7 mouse cellular contexts compared by ENCODE assay signal in the genomic region with DNA sequence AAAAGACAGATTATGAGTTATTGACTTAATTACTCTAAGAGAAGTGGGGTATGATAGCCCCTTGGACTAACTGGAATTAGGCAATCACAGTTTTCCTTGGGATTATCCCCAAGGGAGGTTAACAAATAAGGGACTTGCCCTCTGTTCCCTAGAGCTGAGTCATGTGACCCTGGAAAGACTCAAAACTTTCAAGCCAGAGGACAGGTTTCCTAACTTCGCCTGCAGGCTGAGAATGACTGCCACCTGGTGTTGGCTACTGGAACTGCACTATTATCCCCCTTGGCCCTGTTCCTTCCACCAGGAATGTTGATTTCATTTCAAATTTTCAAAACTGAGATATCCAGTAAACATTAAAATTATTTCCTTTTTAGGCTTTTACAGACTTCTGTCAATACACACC.
DNase-seq lines count a peak whose midpoint lies in the region; TF ChIP-seq lines count a peak whose summit lies in the region.

No protein-coding gene starts in this region.

- peaks cover 12% of the 10 kb centered on the region for H3K9me3 ChIP-seq in CH12.LX (replicated peaks; ENCODE audit: low read length)

- WGBS in lung, adult 2 months: 0% methylated on average over 1 of the region's 1 CpGs
- 11% methylated on average over 1 of the region's 1 CpGs for WGBS in spleen, adult 2 months

- TF ChIP-seq CTCF in CH12.LX (conservative IDR thresholded peaks at IDR 0.05 in 1 of 2, IDR thresholded peaks at IDR 0.05 in 1 of 2; ENCODE audit: low read depth in 2 of 2, low read length in 2 of 2): peak; percentile 89 to 94
- TF ChIP-seq CTCF in lung, adult 2 months (IDR thresholded peaks at IDR 0.05; ENCODE audit: insufficient read depth, low read length): peak; percentile 97
- TF ChIP-seq CTCF in spleen, adult 2 months (IDR thresholded peaks at IDR 0.05; ENCODE audit: extremely low read depth, insufficient read depth, insufficient read length, insufficient replicate concordance): peak; percentile 62; the same call in 1 of the 2 replicates

- TF ChIP-seq EP300 in CH12.LX (IDR thresholded peaks at IDR 0.05; ENCODE audit: low read length): no peak

- no peak overlapping the region for H3K27ac ChIP-seq in CH12.LX (ENCODE audit: insufficient read depth, low read depth)
- no peak overlapping the region for H3K27ac ChIP-seq in spleen, adult 2 months (ENCODE audit: insufficient read depth, low read length)

- in situ Hi-C loops in CH12.LX (cut with MboI; ENCODE audit: low pct_ligation_motif_present, low pct_unique_long_range_greater_than_20kb, low sequenced_read_pairs): no loop called here

- dilution Hi-C loops in CH12.LX (cut with MboI; ENCODE audit: extremely low pct_ligation_motif_present, extremely low pct_unique_long_range_greater_than_20kb, low sequenced_read_pairs): no loop called here

- intact Hi-C loops in gastrocnemius, postnatal 14 days (cut with DNase I; ENCODE audit: low total_unique reads): loop anchor here (5.0 kb wide), 2 partner anchors 40 to 140 kb away; no protein-coding TSS in a partner anchor

- H3K4me3 ChIP-seq in CH12.LX (replicated peaks in 1 of 3; ENCODE audit: low read depth in 2 of 3, low read length in 2 of 3, poor library complexity in 1 of 3): no peak overlapping the region
- no peak overlapping the region for H3K4me3 ChIP-seq in lung, adult 2 months (replicated peaks; ENCODE audit: extremely low read depth, low read depth, low read length)
- H3K4me3 ChIP-seq in spleen, adult 2 months (ENCODE audit: extremely low read depth, insufficient read depth, insufficient read length): no peak overlapping the region

- no peak for TF ChIP-seq POLR2A in CH12.LX (IDR thresholded peaks at IDR 0.05; ENCODE audit: low read depth, low read length)
- TF ChIP-seq POLR2A in lung, adult 2 months (IDR thresholded peaks at IDR 0.05; ENCODE audit: borderline replicate concordance, extremely low read depth, low read depth, low read length): no peak
- no peak for TF ChIP-seq POLR2A in spleen, adult 2 months (IDR thresholded peaks at IDR 0.05; ENCODE audit: low read depth, low read length)

- DNase-seq in CH12.LX (ENCODE audit: extremely low read depth): peak; percentile 37
- DNase-seq in Muller cell, postnatal 12 days (ENCODE audit: inconsistent ontology term): peak; percentile 78
- peak; percentile 52 to 61 for DNase-seq in cerebellum, postnatal 36 days
- peak; percentile 70 for DNase-seq in gastrocnemius, postnatal 14 days
- peak; percentile 86 for DNase-seq in kidney, adult 18-20 months
- peak; percentile 83 for DNase-seq in lung, adult 2 months
- peak in 1 of 2 experiments; percentile 32 for DNase-seq in spleen, adult 2 months (ENCODE audit: low read depth in 1 of 2, low spot score in 2 of 2)

- H3K9ac ChIP-seq in CH12.LX (ENCODE audit: insufficient read depth, low read depth): no peak overlapping the region

- peak; percentile 81 for TF ChIP-seq RAD21 in CH12.LX (IDR thresholded peaks at IDR 0.05; ENCODE audit: low read depth, low read length)

- no peak overlapping the region for H3K4me2 ChIP-seq in CH12.LX (ENCODE audit: insufficient read depth, low read depth, poor library complexity, severe bottlenecking)

- no peaks in the 10 kb centered on the region for H3K36me3 ChIP-seq in CH12.LX (replicated peaks in 1 of 2; ENCODE audit: control insufficient read depth in 1 of 2, insufficient read depth in 1 of 2, low read length in 1 of 2)
- no peaks in the 10 kb centered on the region for H3K36me3 ChIP-seq in spleen, adult 2 months (ENCODE audit: control insufficient read depth, insufficient read depth, low read length)

- no peaks in the 10 kb centered on the region for H3K79me2 ChIP-seq in CH12.LX (replicated peaks; ENCODE audit: control insufficient read depth, extremely low read depth, insufficient read depth, poor library complexity, severe bottlenecking)

- peaks cover 50% of the 10 kb centered on the region for H3K27me3 ChIP-seq in CH12.LX (replicated peaks)
- H3K27me3 ChIP-seq in spleen, adult 2 months (ENCODE audit: control insufficient read depth, insufficient read depth, low read length): no peaks in the 10 kb centered on the region

- peaks cover 9 to 33% of the 10 kb centered on the region in 2 experiments for H3K4me1 ChIP-seq in CH12.LX (ENCODE audit: control insufficient read depth in 1 of 2, insufficient read depth in 2 of 2)
- H3K4me1 ChIP-seq in lung, adult 2 months (ENCODE audit: control insufficient read depth, insufficient read depth, low read length): peaks cover 29% of the 10 kb centered on the region
- H3K4me1 ChIP-seq in spleen, adult 2 months (ENCODE audit: control insufficient read depth, insufficient read depth, insufficient read length): no peaks in the 10 kb centered on the region

TF ChIP-seq in CH12.LX, 34 proteins besides CTCF, POLR2A, EP300 and RAD21:
- TF ChIP-seq MXI1 (IDR thresholded peaks at IDR 0.05; ENCODE audit: low read depth, low read length) (no peak), SMC3 (IDR thresholded peaks at IDR 0.05; ENCODE audit: low read depth, low read length) (peak; percentile 97), USF2 (conservative IDR thresholded peaks at IDR 0.05; ENCODE audit: low read depth, low read length) (peak; percentile 51), HCFC1 (IDR thresholded peaks at IDR 0.05; ENCODE audit: low read depth, low read length) (no peak), USF1 (IDR thresholded peaks at IDR 0.05; ENCODE audit: low read depth, low read length) (peak; percentile 51), ZC3H11A (IDR thresholded peaks at IDR 0.05; ENCODE audit: low read depth, low read length) (peak; percentile 64)
